Mouse (Mus musculus) CH12.LX (cell line): ENCODE results near the gene Wrap53. TPM values are rescaled to one million over a fixed set of nuclear protein-coding genes. Genes with fewer than 3 reads are reported as not detected.

Source experiments
- DNase-seq: peaks from one replicate; pipeline ENCODE4 v3.0.0-alpha.2; 2013; ENCODE audit errors: extremely low read depth
- H3K27ac ChIP-seq: 2 replicates; pipeline ENCODE4 v1.5.1; 2012; ENCODE audit warnings: low read depth, mild to moderate bottlenecking, control low read depth, moderate library complexity; ENCODE audit not compliant: insufficient read depth
- H3K27me3 ChIP-seq: replicated peaks from 2 replicates; pipeline ENCODE3; 2012; ENCODE audit warnings: inconsistent platforms
- H3K36me3 ChIP-seq, 2 experiments: replicated peaks in 1 of 2; 2 replicates each; pipeline versions ENCODE3 to v1.6.1; 2012; ENCODE audit warnings: inconsistent platforms in 1 of 2, low read length in 1 of 2, mild to moderate bottlenecking in 1 of 2, mixed read lengths in 1 of 2, moderate library complexity in 1 of 2; ENCODE audit not compliant: control insufficient read depth in 1 of 2, insufficient read depth in 1 of 2
- H3K4me1 ChIP-seq, 2 experiments: 2 replicates each; pipeline ENCODE4 v1.6.1; 2012; ENCODE audit warnings: inconsistent platforms in 1 of 2, moderate library complexity in 1 of 2; ENCODE audit not compliant: insufficient read depth in 2 of 2, control insufficient read depth in 1 of 2
- H3K4me2 ChIP-seq: 2 replicates; pipeline ENCODE4 v1.6.1; 2012; ENCODE audit warnings: low read depth, mild to moderate bottlenecking, control low read depth; ENCODE audit not compliant: poor library complexity, insufficient read depth, severe bottlenecking
- H3K4me3 ChIP-seq, 3 experiments: fragments of 150-350 bp in 1 of 3; sonication (generic) in 1 of 3; replicated peaks in 1 of 3; 2 replicates each; pipeline versions ENCODE3 to v1.5.1; 2011 to 2012; ENCODE audit warnings: low read depth in 2 of 3, low read length in 2 of 3, mild to moderate bottlenecking in 2 of 3, moderate library complexity in 2 of 3, control low read depth in 1 of 3, improper control_type of control experiment in 1 of 3, inconsistent platforms in 1 of 3, mixed read lengths in 1 of 3; ENCODE audit not compliant: poor library complexity in 1 of 3
- H3K79me2 ChIP-seq: replicated peaks from 2 replicates; pipeline ENCODE4 v1.6.1; 2012; ENCODE audit warnings: mild to moderate bottlenecking, moderate library complexity; ENCODE audit not compliant: control insufficient read depth, poor library complexity, insufficient read depth, severe bottlenecking; ENCODE audit errors: extremely low read depth
- H3K9ac ChIP-seq: 2 replicates; pipeline ENCODE4 v1.6.1; 2012; ENCODE audit warnings: low read depth, mild to moderate bottlenecking, control low read depth, moderate library complexity; ENCODE audit not compliant: insufficient read depth
- H3K9me3 ChIP-seq: replicated peaks from 2 replicates; pipeline ENCODE3; 2012; ENCODE audit warnings: low read length, inconsistent platforms, mixed read lengths
- CHD1 ChIP-seq: IDR thresholded peaks from 2 replicates; pipeline ENCODE4 v1.6.1; 2012; ENCODE audit warnings: low read depth, low read length, improper control_type of control experiment, inconsistent platforms
- CHD2 ChIP-seq: IDR thresholded peaks from 2 replicates; pipeline ENCODE4 v1.6.1; 2011; ENCODE audit warnings: low read length, improper control_type of control experiment
- ELF1 ChIP-seq: IDR thresholded peaks from 2 replicates; pipeline ENCODE4 v1.6.1; 2014; ENCODE audit warnings: low read depth, mild to moderate bottlenecking, inconsistent platforms, low read length, improper control_type of control experiment
- ETS1 ChIP-seq: conservative IDR thresholded peaks from 2 replicates; pipeline ENCODE4 v1.6.1; 2012; ENCODE audit warnings: low read depth, mild to moderate bottlenecking, inconsistent platforms, low read length, improper control_type of control experiment, moderate library complexity
- GABPA ChIP-seq: IDR thresholded peaks from 2 replicates; pipeline ENCODE4 v1.6.1; 2012; ENCODE audit warnings: low read depth, low read length, improper control_type of control experiment, inconsistent platforms; ENCODE audit not compliant: insufficient replicate concordance
- IRF4 ChIP-seq: IDR thresholded peaks from 2 replicates; pipeline ENCODE4 v1.6.1; 2014; ENCODE audit warnings: low read depth, mild to moderate bottlenecking, inconsistent platforms, low read length, improper control_type of control experiment
- JUN ChIP-seq: IDR thresholded peaks from 2 replicates; pipeline ENCODE4 v1.6.1; 2011; ENCODE audit warnings: low read depth, mild to moderate bottlenecking, low read length, improper control_type of control experiment, moderate library complexity; ENCODE audit not compliant: insufficient read depth
- MEF2A ChIP-seq: IDR thresholded peaks from 2 replicates; pipeline ENCODE4 v1.6.1; 2014; ENCODE audit warnings: low read depth, mild to moderate bottlenecking, inconsistent platforms, low read length, improper control_type of control experiment, borderline replicate concordance
- NELFE ChIP-seq: IDR thresholded peaks from 2 replicates; pipeline ENCODE4 v1.6.1; 2011; ENCODE audit warnings: low read depth, low read length, improper control_type of control experiment
- NRF1 ChIP-seq: IDR thresholded peaks from 2 replicates; pipeline ENCODE4 v1.6.1; 2014; ENCODE audit warnings: low read depth, mild to moderate bottlenecking, inconsistent platforms, low read length, improper control_type of control experiment, moderate library complexity
- PAX5 ChIP-seq: IDR thresholded peaks from 2 replicates; pipeline ENCODE4 v1.6.1; 2012; ENCODE audit warnings: low read length, inconsistent platforms, mixed read lengths
- POLR2A ChIP-seq: IDR thresholded peaks from 2 replicates; pipeline ENCODE4 v1.6.1; 2011; ENCODE audit warnings: low read depth, mild to moderate bottlenecking, improper control_type of control experiment, low read length
- POLR2AphosphoS2 ChIP-seq: IDR thresholded peaks from 2 replicates; pipeline ENCODE4 v1.6.1; 2011; ENCODE audit warnings: low read depth, low read length, improper control_type of control experiment
- SIN3A ChIP-seq: IDR thresholded peaks from 2 replicates; pipeline ENCODE4 v1.6.1; 2012; ENCODE audit warnings: low read length, improper control_type of control experiment, inconsistent platforms
- TBP ChIP-seq: conservative IDR thresholded peaks from 2 replicates; pipeline ENCODE4 v1.6.1; 2011; ENCODE audit warnings: low read depth, low read length, improper control_type of control experiment
- UBTF ChIP-seq: IDR thresholded peaks from 2 replicates; pipeline ENCODE4 v1.6.1; 2012; ENCODE audit warnings: low read depth, mild to moderate bottlenecking, inconsistent platforms, low read length, improper control_type of control experiment, moderate library complexity
- USF2 ChIP-seq: conservative IDR thresholded peaks from 2 replicates; pipeline ENCODE4 v1.6.1; 2011; ENCODE audit warnings: low read depth, low read length, improper control_type of control experiment
- ZKSCAN1 ChIP-seq: IDR thresholded peaks from 2 replicates; pipeline ENCODE4 v1.6.1; 2012; ENCODE audit warnings: low read depth, inconsistent platforms, low read length, improper control_type of control experiment, borderline replicate concordance
- ZMIZ1 ChIP-seq: IDR thresholded peaks from 2 replicates; pipeline ENCODE4 v1.6.1; 2012; ENCODE audit warnings: low read depth, mild to moderate bottlenecking, inconsistent platforms, low read length, improper control_type of control experiment
- ZNF384 ChIP-seq: IDR thresholded peaks from 2 replicates; pipeline ENCODE4 v1.6.1; 2012; ENCODE audit warnings: low read depth, low read length, improper control_type of control experiment, inconsistent platforms
- dilution Hi-C: fragments of 300-500 bp; cut with MboI; formaldehyde crosslinking; loops from 2 replicates; pipeline ENCODE4 v1.14.3; 2020; ENCODE audit warnings: low sequenced_read_pairs; ENCODE audit not compliant: extremely low pct_unique_long_range_greater_than_20kb, extremely low pct_ligation_motif_present
- in situ Hi-C: fragments of 300-500 bp; cut with MboI; formaldehyde crosslinking; loops from 3 replicates; pipeline ENCODE4 v1.14.3; 2019; ENCODE audit warnings: low sequenced_read_pairs, low pct_ligation_motif_present, low pct_unique_long_range_greater_than_20kb, mixed read lengths
- polyA plus RNA-seq: library from polyadenylated mRNA; unstranded; fragments of >175 nt; gene quantifications from 2 replicates; pipeline ENCODE4 v1.2.1, GENCODE M21; 2012; ENCODE audit warnings: low read depth; ENCODE audit not compliant: insufficient read length
- total RNA-seq, 2 experiments: library from RNA; depleted of rRNA; stranded (reverse); fragments of 300-350 nt in 1 of 2; fragments of >200 nt in 1 of 2; gene quantifications; 2 replicates each; pipeline ENCODE4 v1.2.3; 2012 to 2014

Gene Wrap53
- total and polyA plus RNA-seq, 3 experiments, result 25.4 to 36.0 (median 34.2) TPM

DNA sequence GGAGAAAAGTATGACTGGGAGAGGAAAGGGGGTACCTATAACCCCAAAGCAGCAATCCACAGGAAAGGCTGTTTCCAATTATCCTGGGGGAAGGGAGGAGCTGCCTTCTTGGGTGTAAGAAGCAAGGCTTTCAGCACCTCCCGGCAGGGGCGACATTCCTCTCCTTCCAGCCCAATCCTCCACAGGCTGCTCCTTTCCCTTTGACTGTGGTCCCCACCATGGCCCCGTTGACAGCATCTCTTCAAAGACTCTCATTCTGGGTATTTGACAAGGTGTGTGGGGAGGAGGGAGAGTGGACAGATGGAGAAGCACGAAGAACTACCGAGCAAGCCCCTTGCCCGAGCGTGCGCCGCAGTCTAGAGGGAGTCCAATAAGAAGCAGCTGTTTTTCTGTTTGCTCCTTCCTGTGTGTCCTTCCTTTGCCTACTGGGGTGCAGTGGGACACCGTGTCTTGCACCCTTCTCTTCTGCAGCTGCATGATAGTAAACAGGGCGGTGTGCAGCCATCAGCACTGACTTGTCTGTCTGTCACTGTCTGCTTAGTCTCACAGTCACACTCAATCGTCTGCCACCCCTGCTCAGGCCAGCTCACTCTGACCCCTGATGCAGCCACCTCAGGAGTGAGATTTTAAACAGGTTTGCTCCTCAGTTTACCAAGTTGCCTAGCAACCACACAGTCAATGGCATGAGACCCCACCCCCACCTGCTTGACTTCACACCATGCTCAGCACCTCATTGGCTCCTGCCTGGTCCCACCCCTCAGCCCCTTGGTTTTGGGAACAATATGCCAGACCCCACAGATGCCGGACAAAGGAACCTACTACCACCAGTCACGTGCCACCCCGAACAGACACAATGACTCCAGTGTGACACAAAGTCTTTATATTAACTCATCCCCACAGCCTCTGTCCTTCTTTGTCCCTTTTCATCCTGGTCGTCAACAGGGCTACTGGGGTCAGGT lies 18.9 kb downstream of the Wrap53 start:
- Histone ChIP-seq H3K79me2 (no peaks in the 10 kb centered on the region), H3K27me3 (no peaks in the 10 kb centered on the region), H3K9me3 (no peaks in the 10 kb centered on the region), H3K4me3 (no peak overlapping the region), H3K27ac (no peak overlapping the region), H3K36me3 (peaks cover 51 to 89% of the 10 kb centered on the region in 2 experiments), H3K4me1 (no peaks in the 10 kb centered on the region), H3K4me2 (no peak overlapping the region), H3K9ac (no peak overlapping the region)
- TF ChIP-seq ETS1 (no peak), TBP (no peak), GABPA (no peak), ZKSCAN1 (no peak), PAX5 (no peak), MEF2A (no peak), ZMIZ1 (no peak)
- in situ Hi-C loops (no loop called here), dilution Hi-C loops (no loop called here)
- no peak for DNase-seq

- Histone ChIP-seq H3K36me3 (peaks cover 42 to 90% of the 10 kb centered on the region in 2 experiments), H3K27me3 (no peaks in the 10 kb centered on the region), H3K4me1 (no peaks in the 10 kb centered on the region), H3K9me3 (no peaks in the 10 kb centered on the region), H3K4me3 (no peak within 1 kb of the TSS), H3K79me2 (no peaks in the 10 kb centered on the region), H3K27ac (no peak within 1 kb of the TSS), H3K9ac (no peak within 1 kb of the TSS), H3K4me2 (no peak within 1 kb of the TSS)
- dilution Hi-C loops, result no loop called here
- in situ Hi-C loops, result no loop called here
- no peak for DNase-seq
- TF ChIP-seq IRF4, result no peak
- TF ChIP-seq JUN, result no peak
- no peak for TF ChIP-seq ZMIZ1
- no peak for TF ChIP-seq ELF1
- TF ChIP-seq TBP, result no peak
- no peak for TF ChIP-seq USF2
- TF ChIP-seq NELFE, result no peak
- no peak for TF ChIP-seq UBTF
- TF ChIP-seq POLR2AphosphoS2, result no peak
- no peak for TF ChIP-seq CHD2
- no peak for TF ChIP-seq MEF2A
- TF ChIP-seq SIN3A, result no peak
- TF ChIP-seq POLR2A, result no peak
- no peak for TF ChIP-seq NRF1
- no peak for TF ChIP-seq ZNF384
- no peak for TF ChIP-seq CHD1
Observed at GRCm38 (mm10) chr11:69559851-69560765, 19.9 kb downstream of the Wrap53 start, which contains the start of gene Efnb3. TSS of gene Efnb3 (minus strand) at chr11:69560205.
